Comparison of ENCODE assay signal across 8 mouse cellular contexts in genomic region chr10:128409692-128410559, GRCm38 (mm10). TPM values are rescaled to one million over a fixed set of nuclear protein-coding genes. Genes with fewer than 3 reads are reported as not detected.
DNase-seq lines count a peak whose midpoint lies in the region; ATAC-seq lines count a peak whose summit lies in the region.

No protein-coding gene starts in this region.

- H3K9me3 ChIP-seq in hindbrain, embryonic 12.5 days (replicated peaks), result no peaks in the 10 kb centered on the region

- 6% methylated on average over 36 of the region's 36 CpGs for WGBS in hindbrain, embryonic 12.5 days

- peak overlapping the region; percentile 96 for H3K27ac ChIP-seq in hindbrain, embryonic 12.5 days

- peak; percentile 99 for DNase-seq in NIH3T3 (ENCODE audit: low read depth)
- DNase-seq in cerebellum, postnatal 10 days, result peak; percentile 98 to 99
- DNase-seq in frontal cortex, postnatal 10 days (ENCODE audit: low spot score in 2 of 2), result peak; percentile 96 to 97
- DNase-seq in layer of hippocampus, postnatal 14 days (ENCODE audit: low spot score in 2 of 2), result peak; percentile 95 to 99
- peak; percentile 99 for DNase-seq in lung, postnatal 14 days
- peak; percentile 94 for DNase-seq in retina, adult 2 months (ENCODE audit: low read depth, low spot score)
- peak; percentile 95 to 98 for DNase-seq in thymus, postnatal 36 days

- H3K4me3 ChIP-seq in hindbrain, embryonic 12.5 days, result peak overlapping the region; percentile 87

- peak; percentile 88 for ATAC-seq in hindbrain, embryonic 12.5 days (ENCODE audit: low FRiP score)

- peaks cover 31% of the 10 kb centered on the region for H3K36me3 ChIP-seq in hindbrain, embryonic 12.5 days

- no peaks in the 10 kb centered on the region for H3K27me3 ChIP-seq in hindbrain, embryonic 12.5 days

- H3K4me1 ChIP-seq in hindbrain, embryonic 12.5 days, result peaks cover 44% of the 10 kb centered on the region

- peak overlapping the region; percentile 95 for H3K4me2 ChIP-seq in hindbrain, embryonic 12.5 days (replicated peaks)

- peak overlapping the region; percentile 84 for H3K9ac ChIP-seq in hindbrain, embryonic 12.5 days

RNA-seq across cellular contexts. Expression of gene Nabp2, which starts 1.4 kb away (rescaled TPM):
- 102 and 104 TPM in 2 replicates for polyA plus RNA-seq in hindbrain, embryonic 12.5 days (2016; fragmentation: Nextera tagmentation; extraction: Ambion mirVana)
- 10 to 100 TPM; 94.5 TPM for total RNA-seq in layer of hippocampus, postnatal 14 days (2021)

RNA-seq across cellular contexts. Expression of gene Rnf41, which starts 1.5 kb away (rescaled TPM):
- polyA plus RNA-seq in hindbrain, embryonic 12.5 days (2016; fragmentation: Nextera tagmentation; extraction: Ambion mirVana), result 60.8 and 61.4 TPM in 2 replicates
- total RNA-seq in layer of hippocampus, postnatal 14 days (2021), result 10 to 100 TPM; 67.2 to 72.0 TPM

RNA-seq across cellular contexts. Expression of gene Slc39a5, which starts 8.9 kb away (rescaled TPM):
- polyA plus RNA-seq in hindbrain, embryonic 12.5 days (2016; fragmentation: Nextera tagmentation; extraction: Ambion mirVana), result 0.43 TPM in 1 of 2 replicates, not detected in the other
- total RNA-seq in layer of hippocampus, postnatal 14 days (2021), result under 1 TPM in 1 of 2 experiments, not detected in 1; 0.60 TPM

RNA-seq across cellular contexts. Expression of gene Ankrd52, which starts 33.0 kb away (rescaled TPM):
- 13.6 and 13.7 TPM in 2 replicates for polyA plus RNA-seq in hindbrain, embryonic 12.5 days (2016; fragmentation: Nextera tagmentation; extraction: Ambion mirVana)
- total RNA-seq in layer of hippocampus, postnatal 14 days (2021), result 10 to 100 TPM; 83.6 to 86.7 TPM

RNA-seq across cellular contexts. Expression of gene Coq10a, which starts 41.1 kb away (rescaled TPM):
- polyA plus RNA-seq in hindbrain, embryonic 12.5 days (2016; fragmentation: Nextera tagmentation; extraction: Ambion mirVana), result 31.7 and 32.8 TPM in 2 replicates
- total RNA-seq in layer of hippocampus, postnatal 14 days (2021), result 10 to 100 TPM; 60.0 to 62.1 TPM

Comparison
In these comparisons a context has a peak if more than half of its experiments do, and no peak if none do; other contexts are left out.
1. Peak in every context shown above with its lines: DNase-seq, ATAC-seq, H3K4me3 ChIP-seq and H3K27ac ChIP-seq.